Mouse (Mus musculus): ENCODE results near the gene Acacb. TPM values are rescaled to one million over a fixed set of nuclear protein-coding genes. Genes with fewer than 3 reads are reported as not detected.

Gene Acacb
- polyA plus RNA-seq (2014; fragmentation: Illumina TruSeq; extraction: RNeasy Lipid Tissue Mini Kit (QIAGEN cat#74804); ENCODE audit: low read depth, low replicate concordance): 1.4 TPM

GRCm38 (mm10) chr5:114146028-114146888 is at the start of gene Acacb:
Gene Acacb (plus strand): TSS chr5:114146535.

GRCm38 (mm10) chr5:114127374-114128349 is 18.7 kb upstream of the Acacb start, which contains the start of gene Alkbh2:
Gene Alkbh2 (minus strand): TSS chr5:114128218.

GRCm38 (mm10) chr5:114130211-114130605 is 16.1 kb upstream of the Acacb start, which contains the start of gene Ung:
Gene Ung (plus strand): TSS chr5:114130386.

GRCm38 (mm10) chr5:114273693-114274402 is 127.5 kb downstream of the Acacb start, which contains the start of gene Foxn4:
Gene Foxn4 (minus strand): TSS chr5:114273807.

GRCm38 (mm10) chr5:114288874-114289273 is 142.5 kb downstream of the Acacb start, which contains the start of gene Myo1h:
Gene Myo1h (plus strand): TSS chr5:114289166.

Other genes starting within 250 kb of the Acacb start
- 11.6 TPM for gene Coro1c, start 237.8 kb upstream of the Acacb start, polyA plus RNA-seq (2014; fragmentation: Illumina TruSeq; extraction: RNeasy Lipid Tissue Mini Kit (QIAGEN cat#74804); ENCODE audit: low read depth, low replicate concordance)
- gene Ssh1, start 152.6 kb upstream of the Acacb start, polyA plus RNA-seq (2014; fragmentation: Illumina TruSeq; extraction: RNeasy Lipid Tissue Mini Kit (QIAGEN cat#74804); ENCODE audit: low read depth, low replicate concordance): 3.2 TPM
- gene Dao, start 142.8 kb upstream of the Acacb start, polyA plus RNA-seq (2014; fragmentation: Illumina TruSeq; extraction: RNeasy Lipid Tissue Mini Kit (QIAGEN cat#74804); ENCODE audit: low read depth, low replicate concordance): 20.9 TPM
- gene Usp30, start 81.1 kb upstream of the Acacb start, polyA plus RNA-seq (2014; fragmentation: Illumina TruSeq; extraction: RNeasy Lipid Tissue Mini Kit (QIAGEN cat#74804); ENCODE audit: low read depth, low replicate concordance): 1.9 TPM
- not detected for gene Svop, start 55.0 kb upstream of the Acacb start, polyA plus RNA-seq (2014; fragmentation: Illumina TruSeq; extraction: RNeasy Lipid Tissue Mini Kit (QIAGEN cat#74804); ENCODE audit: low read depth, low replicate concordance)
- gene Alkbh2, start 18.3 kb upstream of the Acacb start, polyA plus RNA-seq (2014; fragmentation: Illumina TruSeq; extraction: RNeasy Lipid Tissue Mini Kit (QIAGEN cat#74804); ENCODE audit: low read depth, low replicate concordance): not detected
- gene Ung, start 16.1 kb upstream of the Acacb start, polyA plus RNA-seq (2014; fragmentation: Illumina TruSeq; extraction: RNeasy Lipid Tissue Mini Kit (QIAGEN cat#74804); ENCODE audit: low read depth, low replicate concordance): 0.28 TPM
- gene Foxn4, start 127.3 kb downstream of the Acacb start, polyA plus RNA-seq (2014; fragmentation: Illumina TruSeq; extraction: RNeasy Lipid Tissue Mini Kit (QIAGEN cat#74804); ENCODE audit: low read depth, low replicate concordance): not detected
- not detected for gene Myo1h, start 142.6 kb downstream of the Acacb start, polyA plus RNA-seq (2014; fragmentation: Illumina TruSeq; extraction: RNeasy Lipid Tissue Mini Kit (QIAGEN cat#74804); ENCODE audit: low read depth, low replicate concordance)
- 21.3 TPM for gene Kctd10, start 234.0 kb downstream of the Acacb start, polyA plus RNA-seq (2014; fragmentation: Illumina TruSeq; extraction: RNeasy Lipid Tissue Mini Kit (QIAGEN cat#74804); ENCODE audit: low read depth, low replicate concordance)
- 3.8 TPM for gene Ube3b, start 234.1 kb downstream of the Acacb start, polyA plus RNA-seq (2014; fragmentation: Illumina TruSeq; extraction: RNeasy Lipid Tissue Mini Kit (QIAGEN cat#74804); ENCODE audit: low read depth, low replicate concordance)